Mouse (Mus musculus) hindbrain, embryonic 16.5 days (tissue): ENCODE data around the gene Nat8f6. TPM values are rescaled to one million over a fixed set of nuclear protein-coding genes. Genes with fewer than 3 reads are reported as not detected.
"Not testable (repeated sequence)": the region's sequence is repeated elsewhere in the genome, so short reads cannot be mapped to it uniquely, and the experiment has no call there.

Source experiments
- ATAC-seq: fragments of 200-750 bp; cut with Nextera tagmentation; 2 replicates; pipeline ENCODE4 v1.8.0; 2017; ENCODE audit warnings: moderate TSS enrichment, moderate library complexity
- H3K27ac ChIP-seq: fragments of 300-500 bp; sonication (generic); 2 replicates; pipeline ENCODE4 v1.5.1; 2014; ENCODE audit warnings: low read depth, mild to moderate bottlenecking, control low read depth, low read length, moderate library complexity
- H3K27me3 ChIP-seq: fragments of 300-500 bp; sonication (generic); replicated peaks from 2 replicates; pipeline ENCODE4 v1.6.1; 2014; ENCODE audit warnings: low read length; ENCODE audit not compliant: control insufficient read depth, insufficient read depth
- H3K36me3 ChIP-seq: fragments of 300-500 bp; sonication (generic); 2 replicates; pipeline ENCODE4 v1.6.1; 2014; ENCODE audit warnings: mild to moderate bottlenecking, low read length, moderate library complexity, mixed read lengths; ENCODE audit not compliant: control insufficient read depth, insufficient read depth
- H3K4me1 ChIP-seq: fragments of 300-500 bp; sonication (generic); 2 replicates; pipeline ENCODE4 v1.6.1; 2014; ENCODE audit warnings: low read depth, low read length; ENCODE audit not compliant: control insufficient read depth, insufficient read depth
- H3K4me2 ChIP-seq: fragments of 300-500 bp; sonication (generic); 2 replicates; pipeline ENCODE4 v1.6.1; 2014; ENCODE audit warnings: mild to moderate bottlenecking, low read length, control low read depth, moderate library complexity
- H3K4me3 ChIP-seq: fragments of 300-500 bp; sonication (generic); 2 replicates; pipeline ENCODE4 v1.5.1; 2014; ENCODE audit warnings: mild to moderate bottlenecking, low read length, control low read depth, moderate library complexity
- H3K9ac ChIP-seq: fragments of 300-500 bp; sonication (generic); 2 replicates; pipeline ENCODE4 v1.6.1; 2014; ENCODE audit warnings: low read depth, mild to moderate bottlenecking, control low read depth, low read length, moderate library complexity
- H3K9me3 ChIP-seq: fragments of 300-500 bp; sonication (generic); 2 replicates; pipeline ENCODE4 v1.6.1; 2014; ENCODE audit warnings: mild to moderate bottlenecking, low read length, moderate library complexity; ENCODE audit not compliant: control insufficient read depth
- WGBS: fragments of 180-500 bp; shearing (Covaris S2); extraction: QIAGEN DNeasy Blood & Tissue Kit; methylation state at CpG from one replicate; pipeline ENCODE4 v1.1.7; 2014; 5-methylcytosine and 5-hydroxymethylcytosine counted together
- polyA plus RNA-seq: library from polyadenylated mRNA; unstranded; fragments of >200 nt; fragmentation: Nextera tagmentation; extraction: Ambion mirVana; gene quantifications from 2 replicates; pipeline ENCODE4 v1.2.1, GENCODE M21; 2015

Nat8f6 gene
- not detected in 2 replicates for polyA plus RNA-seq

- no peak within 1 kb of the TSS for H3K27ac ChIP-seq
- H3K4me3 ChIP-seq, result no peak within 1 kb of the TSS
- no peak within 1 kb of the TSS for H3K9ac ChIP-seq
- no peaks in the 10 kb centered on the region for H3K27me3 ChIP-seq
- H3K4me1 ChIP-seq, result no peaks in the 10 kb centered on the region
- H3K9me3 ChIP-seq, result no peaks in the 10 kb centered on the region
- no peak within 1 kb of the TSS for H3K4me2 ChIP-seq
- H3K36me3 ChIP-seq, result no peaks in the 10 kb centered on the region
- no peak for ATAC-seq
- 89% methylated on average over 5 of the region's 5 CpGs for WGBS
Measured at GRCm38 (mm10) chr6:85820837-85821236, at the start of gene Nat8f6, which contains the start of gene Nat8f5. Gene Nat8f6 (minus strand): TSS chr6:85820954. Gene Nat8f5 (minus strand): TSS chr6:85820972.

- 89% methylated on average over 5 of the region's 5 CpGs for WGBS
- H3K4me1 ChIP-seq, ATAC-seq, H3K9ac ChIP-seq, H3K36me3 ChIP-seq, H3K27ac ChIP-seq, H3K4me3 ChIP-seq, H3K27me3 ChIP-seq, H3K4me2 ChIP-seq, H3K9me3 ChIP-seq: not testable (repeated sequence)
Measured at GRCm38 (mm10) chr6:85869006-85869405, 48.3 kb upstream of the Nat8f6 start, which contains the start of gene Nat8f2. Gene Nat8f2 (minus strand): TSS chr6:85869158.

- Histone ChIP-seq H3K9ac (no peak overlapping the region), H3K27me3 (no peaks in the 10 kb centered on the region), H3K36me3 (no peaks in the 10 kb centered on the region), H3K27ac (no peak overlapping the region), H3K4me1 (no peaks in the 10 kb centered on the region), H3K9me3 (no peaks in the 10 kb centered on the region), H3K4me3 (no peak overlapping the region), H3K4me2 (no peak overlapping the region)
- no peak for ATAC-seq
- 82% methylated on average over 8 of the region's 8 CpGs for WGBS
Measured at GRCm38 (mm10) chr6:85867726-85868690, 47.3 kb upstream of the Nat8f6 start.

DNA sequence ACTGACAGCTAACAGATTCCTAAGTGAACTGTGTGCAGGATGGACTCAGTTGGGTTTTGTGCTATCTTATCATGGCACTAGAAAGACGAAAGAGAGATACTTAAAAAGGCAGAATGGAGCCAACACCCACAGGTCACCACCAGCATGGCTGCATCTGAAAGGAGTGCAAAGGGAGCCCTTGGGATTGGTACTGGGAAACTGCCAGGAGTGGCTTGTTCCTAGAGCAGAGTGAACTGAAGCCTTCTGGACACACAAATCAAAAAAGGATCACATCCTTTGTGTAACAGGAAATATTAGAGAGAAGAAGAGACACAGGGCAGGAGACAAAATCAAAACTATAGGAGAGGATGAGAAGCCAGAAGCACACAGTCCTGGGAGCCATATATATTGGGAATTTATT lies 46.2 kb upstream of the Nat8f6 start:
- not testable (repeated sequence) for H3K4me2 ChIP-seq, H3K4me3 ChIP-seq, H3K36me3 ChIP-seq, H3K9me3 ChIP-seq, H3K9ac ChIP-seq, H3K27me3 ChIP-seq, ATAC-seq, H3K27ac ChIP-seq, H3K4me1 ChIP-seq
- 70% methylated on average over 1 of the region's 1 CpGs for WGBS

GRCm38 (mm10) chr6:85866166-85866565 lies 45.4 kb upstream of the Nat8f6 start:
- H3K9ac ChIP-seq, H3K4me2 ChIP-seq, H3K27me3 ChIP-seq, H3K4me1 ChIP-seq, H3K4me3 ChIP-seq, H3K9me3 ChIP-seq, H3K27ac ChIP-seq, H3K36me3 ChIP-seq, ATAC-seq: not testable (repeated sequence)
- 83% methylated on average over 3 of the region's 3 CpGs for whole genome bisulfite sequencing

GRCm38 (mm10) chr6:85864900-85865639 lies 44.3 kb upstream of the Nat8f6 start:
- peak; percentile 91 for ATAC-seq
- not testable (repeated sequence) for H3K4me1 ChIP-seq, H3K36me3 ChIP-seq, H3K27ac ChIP-seq, H3K9me3 ChIP-seq, H3K4me3 ChIP-seq, H3K9ac ChIP-seq, H3K27me3 ChIP-seq, H3K4me2 ChIP-seq
- WGBS, result 45% methylated on average over 5 of the region's 7 CpGs

DNA sequence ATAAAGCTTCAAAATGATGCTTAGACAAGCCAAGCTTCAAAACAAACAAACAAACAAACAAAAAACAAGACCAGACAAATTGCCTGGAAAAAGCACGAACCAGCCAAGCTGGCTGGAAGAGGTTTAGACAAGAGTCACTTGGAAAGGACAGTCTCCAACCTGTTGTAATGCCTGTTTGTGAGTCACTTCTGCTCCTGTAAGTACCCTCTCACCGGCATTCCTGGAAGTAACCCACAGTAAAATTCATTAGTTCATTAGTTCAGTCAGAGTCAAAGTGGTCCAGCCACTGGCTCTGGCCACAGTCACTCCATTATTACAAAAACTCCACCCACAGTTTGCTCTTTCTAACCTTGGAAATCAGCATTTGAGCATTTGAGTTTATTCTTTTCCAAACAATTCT lies 43.1 kb upstream of the Nat8f6 start:
- 92% methylated on average over 2 of the region's 2 CpGs for whole genome bisulfite sequencing
- H3K36me3 ChIP-seq, result no peaks in the 10 kb centered on the region
- H3K4me1 ChIP-seq, result no peaks in the 10 kb centered on the region
- no peak overlapping the region for H3K27ac ChIP-seq
- no peak overlapping the region for H3K4me2 ChIP-seq
- no peak overlapping the region for H3K9ac ChIP-seq
- no peak overlapping the region for H3K4me3 ChIP-seq
- H3K9me3 ChIP-seq, result no peaks in the 10 kb centered on the region
- ATAC-seq, result no peak
- H3K27me3 ChIP-seq, result no peaks in the 10 kb centered on the region

- no peaks in the 10 kb centered on the region for H3K9me3 ChIP-seq
- no peak for ATAC-seq
- H3K4me3 ChIP-seq, result no peak overlapping the region
- 79% methylated on average over 2 of the region's 2 CpGs for WGBS
- H3K4me2 ChIP-seq, result no peak overlapping the region
- no peaks in the 10 kb centered on the region for H3K36me3 ChIP-seq
- H3K4me1 ChIP-seq, result no peaks in the 10 kb centered on the region
- H3K27ac ChIP-seq, result no peak overlapping the region
- no peak overlapping the region for H3K9ac ChIP-seq
- no peaks in the 10 kb centered on the region for H3K27me3 ChIP-seq
Measured at GRCm38 (mm10) chr6:85863136-85863535, 42.4 kb upstream of the Nat8f6 start.

DNA sequence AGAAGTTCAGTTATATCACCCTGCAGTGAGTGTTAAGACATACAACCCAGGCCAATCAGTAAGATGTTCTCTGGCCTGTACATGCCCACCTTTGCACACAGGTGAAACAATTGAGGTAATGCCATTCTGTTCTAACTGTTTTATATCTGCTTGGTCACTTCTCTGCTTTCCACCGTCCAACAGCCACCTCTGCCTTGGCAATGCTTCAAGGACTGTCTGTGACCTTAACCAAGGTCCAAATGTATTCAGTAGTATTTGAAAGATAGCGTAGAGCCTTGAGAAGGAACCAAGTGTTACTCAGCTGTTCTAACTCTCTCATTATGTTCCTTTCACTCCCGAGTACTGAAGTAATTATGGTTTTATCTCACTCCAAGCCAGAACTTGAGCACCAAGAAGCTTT lies 41.8 kb upstream of the Nat8f6 start:
- no peak for ATAC-seq
- Histone ChIP-seq H3K4me1 (no peaks in the 10 kb centered on the region), H3K9ac (no peak overlapping the region), H3K36me3 (no peaks in the 10 kb centered on the region), H3K27me3 (no peaks in the 10 kb centered on the region), H3K4me2 (no peak overlapping the region), H3K4me3 (no peak overlapping the region), H3K27ac (no peak overlapping the region), H3K9me3 (no peaks in the 10 kb centered on the region)
- 69% methylated on average over 3 of the region's 3 CpGs for WGBS
